Mouse (Mus musculus) layer of hippocampus, postnatal 36 days (tissue): ENCODE results near the gene Skil. TPM values are rescaled to one million over a fixed set of nuclear protein-coding genes. Genes with fewer than 3 reads are reported as not detected.

Experiments
- DNase-seq, 2 experiments: peaks; one replicate each; pipeline ENCODE4 v3.0.0; 2022
- total RNA-seq, 2 experiments: library from RNA; stranded (reverse); gene quantifications; 2 replicates each; pipeline ENCODE4 v1.2.3; 2021

Gene Skil
- total RNA-seq, 2 experiments from 2014 or later = 74.5 to 74.6 TPM

DNA sequence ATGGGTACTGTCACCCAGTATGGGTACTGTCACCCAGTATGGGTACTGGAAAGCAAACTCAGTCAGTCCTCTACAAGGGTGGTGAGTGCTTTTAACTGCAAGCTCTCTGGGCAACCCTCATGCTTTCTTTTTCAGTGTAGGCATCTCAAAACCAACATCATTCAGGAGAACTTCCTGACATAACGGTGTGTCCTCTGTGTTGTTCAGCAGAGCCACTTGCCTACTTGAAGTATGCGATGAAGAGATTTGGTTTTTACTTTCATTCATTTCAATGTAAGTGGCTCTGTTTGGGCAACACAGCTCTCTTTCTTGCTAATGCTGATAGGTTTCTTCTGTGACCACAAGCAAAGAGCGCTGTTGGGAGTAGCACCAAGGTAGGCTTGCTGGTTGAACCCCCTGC lies 9.9 kb upstream of the Skil start:
- DNase-seq = no peak

DNA sequence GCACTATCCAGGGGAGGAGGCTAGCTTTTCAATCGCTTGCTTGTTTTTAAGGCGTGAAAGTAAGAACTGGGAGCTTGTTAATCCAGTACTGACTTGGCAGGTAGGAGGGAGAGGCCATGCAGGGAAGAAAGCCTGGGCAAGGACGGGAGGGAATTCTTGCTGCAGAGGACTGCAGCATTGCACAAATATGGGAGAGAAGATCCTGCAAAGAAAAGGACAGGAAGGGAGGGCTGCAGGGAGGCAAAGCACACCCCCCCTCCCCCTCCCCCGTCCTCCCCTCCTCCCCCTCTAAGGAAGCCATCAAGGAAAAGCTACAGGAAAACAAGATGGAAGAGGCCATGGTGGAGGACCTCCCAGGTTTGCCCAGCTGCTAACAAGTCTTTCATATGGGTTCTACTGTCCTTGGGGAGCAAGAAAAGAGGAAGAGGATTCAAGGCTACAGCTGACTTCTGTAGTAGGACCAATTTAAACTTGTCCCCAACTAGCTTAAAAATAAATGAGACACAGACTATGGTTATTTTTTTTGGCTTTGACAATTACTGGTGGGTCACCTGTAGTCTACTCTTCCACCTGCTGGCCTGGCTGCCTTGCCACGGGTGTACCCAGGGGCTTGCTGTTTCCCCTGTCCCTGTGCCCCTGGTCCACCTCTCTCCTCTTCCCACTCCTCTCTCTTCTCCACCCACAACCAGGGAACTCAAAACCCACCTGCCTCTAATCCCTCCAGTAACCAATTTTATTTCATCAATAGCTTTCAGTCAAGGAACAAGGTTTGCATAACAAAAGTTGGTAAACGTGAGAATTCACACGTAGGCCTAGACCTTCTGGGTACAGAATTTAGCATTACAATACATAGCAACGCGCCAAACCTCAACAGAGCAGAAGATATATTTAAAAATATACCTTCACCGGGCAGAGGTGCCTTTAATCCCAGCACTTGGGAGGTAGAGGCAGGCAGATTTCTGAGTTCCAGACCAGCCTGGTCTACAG lies 5.8 kb upstream of the Skil start:
- no peak for DNase-seq

DNA sequence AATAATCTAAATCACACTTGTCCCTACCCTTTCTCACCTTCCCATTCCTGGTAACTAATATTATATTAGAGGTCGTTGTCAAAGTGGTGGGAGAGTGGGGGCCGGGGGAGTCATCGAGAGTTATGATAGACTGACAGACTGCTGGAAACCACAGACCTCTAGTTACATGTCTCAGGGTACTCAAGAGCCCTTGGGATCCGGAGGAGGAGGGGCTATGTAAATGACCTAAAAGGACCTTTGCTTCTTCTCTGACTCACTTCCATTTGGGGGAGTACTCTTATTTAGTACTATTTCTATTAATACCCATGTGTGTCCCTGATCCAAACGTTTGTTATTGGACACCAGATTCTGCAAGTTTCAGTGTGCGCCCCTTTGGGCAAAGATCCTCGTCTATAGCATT lies 4.9 kb upstream of the Skil start:
- no peak for DNase-seq

DNA sequence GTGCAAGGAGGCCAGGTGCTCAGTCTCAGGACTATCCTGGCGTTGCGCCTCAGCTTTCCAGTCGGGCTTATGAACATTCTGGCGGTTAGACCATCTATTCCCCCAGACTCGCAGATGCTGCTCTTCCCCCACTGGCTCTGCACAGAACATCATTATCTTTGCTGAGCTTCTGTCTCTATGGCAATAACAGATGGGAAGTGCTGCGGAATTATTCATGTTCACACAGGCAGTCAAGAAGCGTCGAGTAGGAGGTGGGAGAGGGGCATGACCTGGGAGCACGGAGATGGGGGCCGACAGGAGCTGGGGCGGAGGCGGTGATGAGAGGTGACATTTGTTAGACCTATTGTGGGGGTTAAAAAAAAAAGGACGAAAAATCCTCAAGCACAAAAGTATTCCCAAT lies 1.7 kb upstream of the Skil start:
- DNase-seq = peak; percentile 70 to 72

DNA sequence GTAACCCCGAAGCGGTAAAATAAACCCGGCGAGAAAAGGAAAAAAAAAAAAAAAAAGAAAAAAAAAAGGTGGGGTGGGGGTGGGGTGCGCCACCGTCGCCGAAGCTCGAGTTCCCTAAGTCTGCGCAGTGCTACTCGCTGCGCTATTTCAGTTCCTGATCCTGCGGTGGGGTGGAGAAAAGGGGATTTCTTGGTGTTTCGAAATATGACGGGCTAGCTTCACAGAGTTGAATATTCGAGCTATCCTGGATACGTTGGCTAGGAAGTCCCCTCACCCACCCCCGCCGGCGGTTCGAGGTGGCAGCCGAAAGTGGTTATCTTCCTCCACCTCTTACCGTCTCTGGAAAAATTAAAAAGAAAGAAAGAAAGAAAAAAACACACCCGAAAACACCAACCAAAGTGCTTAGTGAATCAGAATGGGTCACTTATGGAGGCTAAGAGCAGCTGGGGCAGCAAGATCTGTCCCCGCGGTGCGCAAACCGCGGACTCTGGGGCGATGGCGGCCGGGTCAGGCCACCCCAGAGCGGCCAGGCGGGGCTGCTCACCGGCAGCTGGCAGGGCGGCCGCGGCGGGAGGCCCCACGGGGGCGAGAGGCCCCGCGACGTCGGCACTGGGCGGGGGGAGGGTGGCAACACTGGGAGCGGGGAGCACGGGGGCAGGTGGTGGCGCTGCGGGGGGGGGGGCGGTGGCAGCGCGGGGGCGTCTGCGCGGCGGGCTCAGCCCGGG lies 1.1 kb upstream of the Skil start:
- DNase-seq = peak; percentile 50 to 56

DNA sequence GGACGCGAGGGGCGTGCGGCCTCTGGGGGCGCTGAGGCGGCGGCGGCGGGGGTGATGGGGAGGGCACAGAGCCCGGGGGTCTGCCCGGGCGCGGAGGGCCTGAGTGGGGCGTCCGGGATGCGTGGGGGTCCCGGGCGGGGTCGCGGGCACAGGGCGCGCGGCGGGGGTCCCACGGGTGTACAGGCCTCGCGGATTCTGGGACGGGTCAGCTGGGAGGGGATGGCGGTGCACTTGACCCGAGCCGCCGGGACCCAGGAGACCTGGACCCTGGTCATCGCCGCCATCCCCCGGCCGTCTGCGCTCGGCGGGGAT lies 277 bp downstream of the Skil start:
- no peak for DNase-seq

DNA sequence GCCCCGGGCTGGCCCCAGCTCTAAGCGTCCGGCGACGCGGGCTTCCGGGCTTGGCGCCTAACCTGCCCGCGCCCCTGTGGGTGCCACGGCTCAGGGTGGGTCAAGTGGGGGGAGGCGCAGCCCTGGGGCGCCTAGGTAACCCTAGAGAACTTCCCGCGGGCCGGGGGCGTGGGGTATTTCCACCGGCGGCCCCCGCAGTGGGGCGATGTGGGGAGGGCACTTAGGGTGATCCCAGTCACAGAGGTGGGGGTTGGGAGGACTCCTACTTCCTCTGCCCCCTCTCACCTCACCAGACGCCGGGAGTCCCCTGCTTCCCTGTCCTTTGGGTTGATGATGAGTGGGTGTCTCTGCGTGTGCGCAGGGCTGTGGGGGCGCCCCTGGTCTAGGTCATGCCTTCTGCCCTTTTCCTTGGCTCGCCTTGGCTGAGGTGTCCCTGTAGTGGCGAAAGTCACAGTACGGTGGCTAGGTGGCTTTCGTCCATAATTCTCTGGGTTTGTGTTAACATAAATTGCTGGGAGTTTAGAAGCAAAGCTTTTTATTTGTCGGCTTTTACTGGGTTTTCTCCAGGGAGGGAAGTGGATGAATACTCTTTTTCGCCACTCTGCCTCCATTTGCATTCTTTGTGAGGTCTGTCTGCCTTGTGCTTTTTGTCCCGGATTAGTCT lies 765 bp downstream of the Skil start:
- peak; percentile 40 to 51 for DNase-seq

DNA sequence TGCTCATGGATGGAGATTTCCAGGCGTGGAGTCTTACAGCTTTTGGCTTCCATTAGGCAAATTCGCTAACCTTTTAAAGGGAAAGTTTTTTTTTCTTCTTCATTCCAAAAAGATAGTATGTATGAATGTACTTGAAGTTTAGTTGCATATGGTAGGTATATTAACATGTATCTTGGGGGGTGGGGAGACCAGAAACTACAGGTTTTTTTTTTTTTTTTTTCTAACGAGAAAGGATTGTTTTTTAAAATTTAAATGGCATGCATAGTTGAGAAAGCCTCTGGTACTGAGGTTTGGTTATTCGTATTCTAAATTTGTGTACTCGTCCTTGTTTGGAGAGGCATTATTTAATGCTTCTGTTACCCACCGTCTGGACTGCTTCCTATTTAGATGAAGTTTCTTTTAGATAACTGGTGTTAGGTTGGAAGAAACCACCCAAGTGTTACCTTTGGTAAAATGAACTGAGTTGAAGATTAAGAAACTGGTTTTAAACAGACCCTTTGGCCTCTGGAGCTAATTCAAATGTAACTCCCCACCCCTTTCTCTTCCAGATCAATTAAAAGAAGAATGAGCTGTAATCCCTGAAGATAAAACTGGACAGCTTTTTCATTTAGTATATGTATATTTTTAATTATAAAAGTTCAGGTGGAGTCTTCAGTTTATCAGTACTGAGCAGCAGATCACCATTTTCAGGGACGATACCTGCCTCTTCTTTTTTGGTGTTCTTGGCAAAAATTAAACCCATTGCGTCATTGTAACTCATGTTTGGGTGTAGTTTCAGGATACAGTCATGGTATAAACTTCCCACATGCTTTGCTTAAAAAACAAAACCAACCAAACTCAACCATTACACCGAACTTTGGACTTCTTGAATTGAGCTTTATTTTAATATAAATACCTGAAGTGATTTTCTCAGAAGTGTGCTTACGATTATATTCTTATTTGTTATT lies 1.6 kb downstream of the Skil start:
- DNase-seq = no peak

DNA sequence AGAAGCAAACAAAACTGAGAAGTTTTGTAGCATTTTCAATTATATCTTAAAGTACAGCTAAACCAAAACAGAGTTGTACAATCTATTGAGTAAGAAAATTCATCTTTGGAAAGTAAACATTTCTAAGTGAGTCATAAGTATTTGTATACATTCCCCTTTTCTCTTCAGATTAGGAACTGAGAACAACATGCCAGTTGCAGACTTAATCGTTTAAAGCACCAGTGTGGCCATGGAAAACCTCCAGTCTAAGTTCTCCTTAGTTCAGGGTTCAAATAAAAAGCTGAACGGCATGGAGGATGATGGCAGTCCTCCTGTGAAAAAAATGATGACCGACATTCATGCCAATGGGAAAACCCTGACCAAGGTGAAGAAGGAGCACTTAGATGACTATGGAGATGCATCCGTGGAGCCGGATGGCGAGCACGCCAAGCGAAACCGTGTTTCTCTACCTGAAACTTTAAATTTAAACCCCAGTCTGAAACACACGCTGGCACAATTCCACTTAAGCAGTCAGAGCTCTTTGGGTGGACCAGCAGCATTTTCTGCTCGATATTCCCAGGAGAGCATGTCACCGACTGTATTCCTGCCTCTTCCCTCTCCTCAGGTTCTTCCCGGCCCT lies 2.4 kb downstream of the Skil start:
- no peak for DNase-seq

DNA sequence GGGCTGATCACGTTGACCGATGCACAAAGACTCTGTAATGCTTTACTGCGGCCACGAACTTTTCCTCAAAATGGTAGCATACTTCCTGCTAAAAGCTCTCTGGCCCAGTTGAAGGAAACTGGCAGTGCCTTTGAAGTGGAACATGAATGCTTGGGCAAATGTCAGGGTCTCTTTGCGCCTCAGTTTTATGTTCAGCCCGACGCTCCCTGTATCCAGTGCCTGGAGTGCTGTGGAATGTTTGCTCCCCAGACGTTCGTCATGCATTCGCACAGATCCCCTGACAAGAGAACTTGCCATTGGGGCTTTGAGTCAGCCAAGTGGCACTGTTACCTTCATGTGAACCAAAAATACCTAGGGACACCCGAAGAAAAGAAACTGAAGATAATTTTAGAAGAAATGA lies 3.1 kb downstream of the Skil start:
- no peak for DNase-seq

DNA sequence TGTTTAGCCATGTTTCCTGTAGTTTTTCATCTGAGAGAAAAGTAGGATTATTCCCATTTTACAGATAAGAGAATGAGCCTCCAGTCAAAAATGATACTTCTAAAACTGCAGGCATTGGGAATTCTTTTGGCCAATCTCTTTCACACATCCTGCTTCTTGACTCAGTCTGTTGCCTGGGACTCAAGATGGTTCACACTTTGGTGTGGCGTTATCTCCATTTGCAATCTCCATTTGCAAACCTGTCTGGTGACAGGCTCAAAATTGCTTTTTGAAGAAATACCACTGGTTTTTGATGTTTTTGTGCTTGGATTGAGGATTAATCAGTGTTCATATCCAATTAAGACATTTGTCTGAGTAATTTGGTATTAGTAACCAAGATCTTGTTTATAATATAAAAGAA lies 3.7 kb downstream of the Skil start:
- no peak for DNase-seq

DNA sequence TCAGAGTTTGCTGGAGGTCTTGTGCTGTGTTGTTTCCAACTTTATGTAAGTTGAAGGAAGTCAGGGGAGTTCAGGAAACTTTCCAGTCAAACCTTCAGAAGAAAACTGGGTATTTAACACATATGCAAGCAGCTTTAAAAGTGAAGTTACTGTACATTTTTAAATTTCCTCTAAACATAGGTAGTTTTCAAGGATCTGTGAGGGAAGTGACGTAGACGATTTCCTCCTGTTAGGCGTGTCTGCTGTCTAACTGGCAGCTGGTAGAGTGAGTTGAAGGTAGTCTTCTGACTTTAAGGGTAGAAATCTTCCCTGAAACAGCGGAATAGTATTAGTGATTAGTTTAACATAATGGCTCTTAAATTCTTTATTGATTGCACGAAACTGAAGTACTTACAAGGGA lies 5.2 kb downstream of the Skil start:
- no peak for DNase-seq

DNA sequence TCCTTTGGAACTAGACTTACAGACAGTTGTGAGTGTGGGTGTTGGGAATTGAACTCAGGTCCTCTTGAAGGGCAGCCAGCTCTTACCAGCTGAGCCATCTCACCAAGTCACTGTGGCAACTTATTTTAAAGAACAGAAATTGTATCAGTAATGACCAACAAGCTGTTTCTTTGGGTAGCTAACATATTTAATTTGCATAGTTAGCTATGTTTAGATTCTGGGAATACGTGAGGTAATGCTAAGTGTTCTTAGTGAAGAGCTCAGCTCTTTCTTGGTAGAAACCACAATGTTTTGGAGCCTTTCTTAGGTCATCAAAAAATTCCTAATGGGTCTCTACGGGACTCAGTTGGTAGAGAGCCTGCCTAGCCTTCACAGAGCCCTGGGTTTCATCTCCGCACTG lies 5.9 kb downstream of the Skil start:
- no peak for DNase-seq

DNA sequence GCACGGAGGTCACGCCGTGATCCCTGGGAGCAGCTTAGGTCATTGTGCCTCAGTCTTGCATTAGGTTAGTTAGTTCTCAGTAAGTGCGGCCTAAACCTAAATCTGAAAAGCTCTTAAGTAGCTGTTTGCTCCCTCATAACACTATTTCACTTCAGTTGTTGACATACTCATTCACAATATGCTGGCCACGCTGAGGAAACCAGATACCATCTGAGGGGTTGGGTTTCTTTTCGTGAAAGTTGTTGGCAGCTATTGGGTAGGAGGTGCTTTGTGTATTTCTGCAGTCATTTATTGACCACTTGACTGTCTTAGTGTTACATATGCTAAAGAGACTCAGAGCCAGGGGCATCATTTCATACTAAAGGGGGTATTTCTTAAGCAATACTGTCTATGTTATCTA lies 10.1 kb downstream of the Skil start:
- no peak for DNase-seq

DNA sequence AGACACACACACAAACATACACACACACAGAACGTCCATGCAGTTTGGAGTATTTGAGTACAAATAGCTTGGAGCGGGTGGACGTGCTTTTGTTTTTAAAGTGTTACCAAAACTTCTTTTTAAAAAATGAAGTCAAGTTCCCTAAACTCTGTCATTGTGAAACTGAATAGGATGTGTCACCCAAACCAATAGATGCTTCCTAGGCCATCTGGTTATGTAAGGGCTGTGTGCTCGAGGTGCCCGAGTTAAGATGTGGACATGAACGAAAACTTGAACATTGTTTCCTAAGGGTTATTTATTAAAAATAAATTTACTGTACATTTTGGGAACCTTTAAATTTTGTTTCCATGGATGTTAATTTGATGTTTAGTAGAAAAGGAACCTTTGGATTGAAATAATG lies 11.7 kb downstream of the Skil start:
- DNase-seq = no peak

DNA sequence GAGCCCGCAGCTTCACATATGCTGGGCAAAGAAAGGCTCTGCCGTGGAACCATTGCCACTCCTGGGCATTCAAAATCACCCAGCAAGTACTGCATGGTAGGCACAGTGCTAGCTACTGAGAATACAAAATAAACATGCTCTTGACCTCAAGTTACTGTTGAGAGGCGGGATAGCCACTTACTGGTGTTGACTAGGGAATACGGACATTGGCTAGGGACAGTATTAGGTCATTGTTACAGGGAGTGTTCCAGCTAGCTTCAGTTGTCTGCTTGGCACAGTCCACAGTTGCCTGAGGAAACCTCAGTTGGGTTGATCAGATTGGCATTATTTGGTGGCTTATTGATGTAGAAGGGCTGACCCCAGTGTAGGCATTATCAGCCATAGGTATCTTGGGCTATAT lies 12.8 kb downstream of the Skil start:
- DNase-seq = no peak

DNA sequence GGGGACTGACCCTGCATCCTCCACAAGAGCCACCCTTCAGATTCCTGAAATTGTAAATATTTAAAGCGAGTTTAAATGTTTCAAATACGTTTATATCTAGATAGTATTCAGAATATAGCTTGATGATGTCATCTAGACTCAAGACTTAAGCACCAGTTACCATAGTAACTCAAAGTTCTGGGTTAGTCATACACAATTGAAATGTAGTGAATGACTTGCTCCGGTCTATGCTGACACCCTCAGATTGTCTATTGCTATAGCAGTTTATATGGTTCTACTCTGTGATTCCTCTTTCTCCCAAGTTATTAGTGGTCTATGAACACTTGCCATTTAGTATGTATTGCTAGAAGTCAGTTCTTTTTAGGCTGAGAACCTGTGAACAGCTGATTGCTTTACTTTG lies 14.2 kb downstream of the Skil start:
- no peak for DNase-seq

DNA sequence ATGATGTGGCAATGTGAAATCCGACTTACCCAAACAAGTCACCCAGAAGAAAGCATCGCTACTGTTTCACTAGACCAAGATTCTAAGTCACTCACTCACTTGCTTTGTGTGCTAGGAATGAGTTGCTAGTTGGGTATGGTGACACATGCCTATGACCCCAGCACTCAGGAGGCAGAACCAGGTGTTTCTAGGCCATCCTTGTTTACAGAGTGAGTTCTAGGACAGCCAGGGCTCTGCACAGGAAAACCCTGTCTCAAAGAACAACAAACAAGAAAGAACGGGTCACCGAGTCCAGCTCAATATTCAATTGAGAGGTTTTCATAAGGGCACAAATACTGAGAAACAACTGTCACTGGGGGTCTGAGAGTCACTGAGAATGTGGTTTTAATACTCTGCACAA lies 28.2 kb downstream of the Skil start:
- no peak for DNase-seq

DNA sequence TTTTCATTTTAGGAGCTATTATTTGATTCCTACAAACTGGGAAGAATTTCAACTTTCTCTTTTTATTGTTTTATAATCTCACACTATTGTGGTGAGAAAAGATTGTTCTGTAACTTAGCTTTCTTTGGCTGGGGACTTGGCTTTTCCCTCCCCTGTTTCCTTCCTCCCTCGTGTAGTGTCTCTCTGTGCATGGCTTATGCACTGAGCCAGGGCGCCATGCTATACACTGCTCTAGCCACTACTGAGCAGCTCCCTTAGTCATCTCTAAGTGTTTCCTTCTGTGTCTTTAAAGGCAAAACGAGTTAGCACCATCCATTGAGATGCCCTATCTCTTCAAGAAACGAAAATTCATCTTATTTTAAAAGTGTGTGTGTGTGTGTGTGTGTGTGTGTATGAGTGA lies 31.4 kb downstream of the Skil start:
- DNase-seq = no peak

DNA sequence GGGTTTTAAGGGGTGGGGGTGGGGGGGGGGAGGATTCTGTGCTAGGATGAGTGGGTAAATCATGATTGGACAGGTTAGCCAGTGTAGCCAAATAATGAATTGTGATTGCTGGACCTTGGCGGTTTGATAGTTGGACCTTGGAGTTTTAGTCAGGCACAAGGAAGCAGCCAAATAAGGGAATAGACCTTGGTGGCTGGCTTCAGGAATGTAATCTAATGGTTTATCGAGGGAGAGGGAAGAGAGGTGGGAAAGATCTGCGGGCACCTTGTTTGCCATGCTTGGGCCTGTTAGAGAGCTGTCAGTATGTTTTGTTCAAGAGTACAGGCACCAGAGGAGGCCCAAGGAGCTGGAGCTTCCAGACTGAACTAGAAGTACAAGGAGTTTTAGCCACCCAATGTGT lies 32.0 kb downstream of the Skil start:
- DNase-seq = no peak

DNA sequence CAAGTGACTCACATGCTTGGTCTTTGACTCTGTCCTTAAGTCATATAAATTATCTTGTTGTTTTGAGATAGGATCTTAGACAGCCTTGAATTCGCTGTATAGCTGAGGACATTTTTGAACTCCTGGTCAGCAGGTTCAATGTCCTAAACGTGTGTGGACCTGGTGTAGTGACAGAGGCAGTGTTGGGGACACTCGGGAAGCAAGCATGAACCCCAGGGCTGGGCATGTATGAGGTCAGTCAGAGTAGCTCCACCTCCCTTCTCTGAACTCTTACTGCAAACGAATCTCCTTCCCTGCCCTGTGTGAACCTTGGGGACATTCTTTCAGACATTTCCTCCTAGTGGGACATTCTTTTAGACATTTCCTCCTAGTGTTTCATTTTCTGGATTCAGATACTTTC lies 34.9 kb downstream of the Skil start:
- no peak for DNase-seq

DNA sequence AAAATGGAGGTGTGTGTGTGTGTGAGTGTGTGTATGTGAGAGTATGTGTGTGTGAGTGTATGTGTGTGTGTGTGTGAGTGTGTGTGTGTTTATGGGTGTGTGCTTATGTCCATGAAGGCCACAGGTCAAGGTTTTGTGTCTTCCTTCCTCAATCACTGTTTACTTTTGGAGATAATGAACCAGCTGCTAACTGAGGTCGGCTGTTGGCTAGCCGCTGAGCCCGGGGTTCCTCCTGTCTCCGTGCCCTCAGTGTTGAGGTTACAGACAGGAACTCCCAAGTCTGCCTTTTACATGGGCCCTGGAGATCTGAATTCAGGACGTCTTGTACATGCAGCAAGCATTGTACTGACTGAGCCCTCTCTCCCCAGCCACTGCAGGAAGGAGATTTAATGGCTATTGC lies 38.8 kb downstream of the Skil start:
- DNase-seq = no peak
